Mouse (Mus musculus): ENCODE results near the gene Dnajb14. TPM values are rescaled to one million over a fixed set of nuclear protein-coding genes. Genes with fewer than 3 reads are reported as not detected.

The Dnajb14 gene
- polyA plus RNA-seq, 1 experiment from 2014 or later: 14.0 TPM

DNA sequence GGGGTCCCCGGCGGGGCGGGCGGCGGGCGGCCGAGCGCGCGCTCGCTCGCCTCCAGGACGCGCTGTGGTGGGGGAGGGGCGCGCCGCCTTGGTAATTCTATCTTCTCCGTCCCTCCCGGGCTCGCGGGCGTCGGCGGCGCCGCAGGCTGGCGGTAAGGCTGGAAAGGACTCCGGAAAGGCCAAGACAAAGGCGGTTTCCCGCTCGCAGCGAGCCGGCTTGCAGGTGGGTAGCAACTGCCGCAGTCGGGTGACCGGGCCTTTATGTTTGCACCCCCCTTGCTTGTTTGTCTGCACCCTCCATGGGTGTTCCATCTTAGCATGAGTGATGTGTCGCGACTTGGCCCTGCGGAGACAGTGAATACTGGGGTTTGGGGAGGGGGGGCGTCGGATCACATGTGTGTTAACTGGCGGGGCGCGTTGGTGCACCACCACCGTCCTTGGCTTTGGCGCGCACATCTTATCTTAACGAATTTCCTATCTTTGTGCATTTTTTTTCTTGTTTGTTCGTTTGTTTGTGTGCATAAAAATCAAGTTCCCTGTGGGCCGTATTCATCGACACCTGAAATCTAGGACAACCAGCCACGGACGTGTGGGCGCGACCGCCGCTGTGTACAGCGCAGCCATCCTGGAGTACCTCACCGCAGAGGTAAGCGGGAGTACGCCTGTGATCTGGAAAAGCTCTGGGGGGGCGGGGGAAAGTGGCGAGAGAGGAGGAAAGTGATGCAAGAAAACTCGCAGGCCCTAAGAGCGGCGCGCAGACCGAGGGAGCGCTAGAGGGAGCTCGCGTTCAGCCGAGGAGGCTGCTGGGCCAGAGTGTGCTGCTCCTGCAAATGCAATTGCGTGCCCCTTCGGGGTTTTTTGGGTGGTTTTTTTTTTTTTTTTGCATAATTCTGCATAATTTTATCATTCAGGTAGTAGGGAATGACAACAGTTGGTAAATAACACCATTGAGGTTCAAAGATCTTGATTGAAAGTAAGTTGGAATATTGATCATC lies 2.2 kb upstream of the Dnajb14 start:
- H3K4me3 ChIP-seq (replicated peaks): peak overlapping the region; percentile 86
- H3K9me3 ChIP-seq: no peaks in the 10 kb centered on the region
- under 1% methylated on average over 64 of the region's 74 CpGs for WGBS
- peak; percentile 39 for ATAC-seq
- H3K9ac ChIP-seq: peak overlapping the region; percentile 95
- H3K27me3 ChIP-seq (replicated peaks): no peaks in the 10 kb centered on the region
- H3K36me3 ChIP-seq: no peaks in the 10 kb centered on the region
- peak overlapping the region; percentile 97 for H3K27ac ChIP-seq
- peak overlapping the region; percentile 57 for H3K4me2 ChIP-seq (replicated peaks)
- H3K4me1 ChIP-seq (replicated peaks): peaks cover 7% of the 10 kb centered on the region

DNA sequence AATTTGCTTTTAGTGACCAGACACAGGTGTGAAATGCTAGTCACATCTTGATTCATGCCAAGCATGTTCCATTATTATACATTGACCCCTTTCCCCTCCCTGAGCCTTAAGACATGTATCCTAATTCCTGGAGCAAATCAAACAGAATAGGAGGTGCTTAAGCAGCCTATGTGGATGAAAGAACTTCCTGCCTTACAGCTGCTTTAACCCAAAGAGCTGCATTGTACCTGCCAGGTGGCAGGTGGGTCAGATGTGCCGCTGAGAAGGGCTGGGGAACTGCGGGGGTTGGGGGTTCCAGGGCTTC lies 390 bp upstream of the Dnajb14 start:
- 8% methylated on average over 2 of the region's 2 CpGs for WGBS
- peak overlapping the region; percentile 84 for H3K4me2 ChIP-seq (replicated peaks)
- H3K27me3 ChIP-seq (replicated peaks): no peaks in the 10 kb centered on the region

DNA sequence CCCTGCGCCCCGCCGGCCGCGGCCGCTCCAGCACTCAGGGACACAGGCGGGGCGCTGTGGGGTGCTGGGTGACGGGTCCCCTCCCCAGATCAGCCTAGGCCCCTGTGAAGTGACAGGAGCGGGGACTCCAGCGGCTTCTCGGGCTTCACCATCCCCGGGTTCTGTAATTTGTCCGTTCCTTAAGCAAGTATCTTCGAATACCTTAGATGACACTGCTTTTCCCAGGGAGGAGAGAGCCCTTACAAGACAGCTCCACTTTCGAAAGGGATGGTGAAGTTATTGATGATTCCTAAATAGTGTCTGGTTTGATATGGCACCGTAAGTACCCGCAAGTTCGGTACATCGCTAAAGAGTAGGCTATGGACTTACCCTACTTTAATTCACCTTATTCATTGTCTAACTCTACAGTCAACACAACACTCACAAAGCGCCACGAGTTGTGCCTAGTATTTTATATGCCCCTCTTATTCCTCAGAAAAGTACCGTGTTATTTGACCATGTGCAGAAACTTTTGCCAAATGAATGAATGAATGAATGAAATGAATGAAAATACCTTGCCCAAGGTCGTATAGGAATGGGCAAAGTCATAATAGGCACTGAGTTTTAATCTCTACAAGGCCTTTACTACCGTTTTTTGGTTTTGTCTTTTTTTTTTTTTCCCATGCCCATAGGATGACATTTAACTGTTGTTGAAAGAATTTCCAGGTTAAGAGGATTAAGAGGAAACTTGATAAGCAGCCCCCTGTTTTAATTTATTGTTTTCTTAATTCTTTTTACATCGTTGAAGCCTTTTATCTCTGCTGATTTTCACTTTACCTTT lies 829 bp downstream of the Dnajb14 start:
- Histone ChIP-seq H3K4me3 (replicated peaks) (peak overlapping the region; percentile 91), H3K36me3 (no peaks in the 10 kb centered on the region), H3K4me1 (replicated peaks) (peaks cover 4% of the 10 kb centered on the region), H3K27me3 (replicated peaks) (no peaks in the 10 kb centered on the region), H3K4me2 (replicated peaks) (peak overlapping the region; percentile 84), H3K27ac (peak overlapping the region; percentile 98), H3K9me3 (no peaks in the 10 kb centered on the region), H3K9ac (peak overlapping the region; percentile 98)
- 3% methylated on average over 26 of the region's 26 CpGs for WGBS
- ATAC-seq: peak; percentile 11; the same call in 1 of the 2 replicates

More for the DNA sequence above, 390 bp upstream of the Dnajb14 start:
- Histone ChIP-seq H3K27ac (peak overlapping the region; percentile 98), H3K9me3 (no peaks in the 10 kb centered on the region), H3K4me1 (replicated peaks) (peaks cover 4% of the 10 kb centered on the region), H3K4me3 (replicated peaks) (peak overlapping the region; percentile 91), H3K36me3 (no peaks in the 10 kb centered on the region), H3K9ac (peak overlapping the region; percentile 98)
- ATAC-seq: no peak

DNA sequence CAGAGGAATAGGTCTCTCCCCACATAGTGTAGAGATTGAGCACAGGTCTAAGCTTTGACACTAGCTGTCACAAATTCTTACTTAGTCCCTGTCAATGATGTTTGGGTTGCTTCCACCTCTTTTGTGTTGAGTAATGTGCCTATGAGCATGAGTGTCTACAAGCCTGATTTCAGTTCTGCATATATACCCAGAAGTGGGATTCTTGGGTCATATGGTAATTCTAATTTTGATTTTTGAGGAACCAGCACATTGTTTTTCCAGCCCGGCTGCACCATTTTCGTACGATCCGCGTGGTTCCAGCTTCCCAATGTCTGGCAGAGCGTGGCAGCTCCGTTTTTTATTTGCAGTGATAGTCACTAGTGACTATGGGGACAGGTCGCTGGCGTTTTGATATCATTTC lies 1.9 kb downstream of the Dnajb14 start:
- H3K4me2 ChIP-seq (replicated peaks): no peak overlapping the region
- H3K4me3 ChIP-seq (replicated peaks): no peak overlapping the region
- no peak for ATAC-seq
- H3K27me3 ChIP-seq (replicated peaks): no peaks in the 10 kb centered on the region
- whole genome bisulfite sequencing: 92% methylated on average over 9 of the region's 9 CpGs
- no peak overlapping the region for H3K9ac ChIP-seq
- no peaks in the 10 kb centered on the region for H3K36me3 ChIP-seq
- no peak overlapping the region for H3K27ac ChIP-seq
- peaks cover 4% of the 10 kb centered on the region for H3K4me1 ChIP-seq (replicated peaks)
- H3K9me3 ChIP-seq: no peaks in the 10 kb centered on the region

DNA sequence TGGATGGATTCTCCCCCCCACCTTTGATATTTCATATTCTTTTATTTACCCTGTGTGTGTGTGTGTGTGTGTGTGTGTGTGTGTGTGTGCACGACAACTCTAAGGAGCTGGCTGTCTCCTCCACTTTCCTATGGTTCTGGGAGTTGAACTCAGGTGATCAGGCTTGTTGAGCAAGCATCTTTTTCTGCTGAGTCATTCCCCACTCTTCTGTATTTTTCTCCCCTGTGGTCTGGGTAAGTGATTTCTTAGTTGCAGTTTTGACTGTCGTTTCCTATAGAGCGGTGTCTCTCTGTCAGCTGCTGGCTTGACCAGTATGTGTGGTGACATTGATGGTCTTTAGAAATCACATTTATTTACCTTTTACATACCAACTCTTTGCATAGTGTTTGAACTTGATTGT lies 11.8 kb downstream of the Dnajb14 start:
- WGBS: 66% methylated on average over 3 of the region's 3 CpGs
- H3K4me3 ChIP-seq (replicated peaks): no peak overlapping the region
- no peak overlapping the region for H3K4me2 ChIP-seq (replicated peaks)
- H3K4me1 ChIP-seq (replicated peaks): no peaks in the 10 kb centered on the region
- no peak overlapping the region for H3K27ac ChIP-seq
- H3K36me3 ChIP-seq: no peaks in the 10 kb centered on the region
- H3K27me3 ChIP-seq (replicated peaks): no peaks in the 10 kb centered on the region
- no peak for ATAC-seq
- H3K9ac ChIP-seq: no peak overlapping the region
- no peaks in the 10 kb centered on the region for H3K9me3 ChIP-seq

DNA sequence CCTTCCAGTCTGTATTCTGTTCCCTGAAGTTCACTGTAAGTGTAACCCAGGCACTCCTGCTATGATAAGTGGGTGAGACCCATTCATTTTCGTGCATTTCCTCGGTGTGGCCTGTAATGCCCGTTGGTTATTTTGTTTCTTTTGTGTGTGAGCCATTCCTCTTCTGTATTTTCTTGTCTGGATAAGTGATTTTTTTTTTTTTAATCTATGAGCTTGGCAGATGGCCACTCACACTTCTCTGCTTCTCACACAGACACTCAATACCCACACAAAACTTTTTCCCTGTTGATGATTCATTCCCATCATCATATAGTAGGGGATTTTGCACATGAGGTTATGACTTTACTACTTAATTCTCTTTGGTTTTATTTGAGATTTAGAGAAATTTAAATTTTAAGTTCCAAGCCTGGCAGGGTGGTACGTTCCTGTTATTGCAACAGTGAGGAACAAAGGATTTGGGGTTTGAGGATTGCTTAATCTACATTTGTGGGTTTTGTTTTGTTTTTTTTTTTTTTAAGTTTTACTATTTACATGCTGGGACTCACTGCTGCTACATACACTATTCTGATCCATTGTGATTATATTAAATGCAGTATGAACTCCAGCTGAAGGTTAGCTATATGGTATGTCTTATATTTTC lies 12.8 kb downstream of the Dnajb14 start:
- H3K4me3 ChIP-seq (replicated peaks): no peak overlapping the region
- ATAC-seq: no peak
- WGBS: 78% methylated on average over 4 of the region's 4 CpGs
- H3K9ac ChIP-seq: no peak overlapping the region
- no peaks in the 10 kb centered on the region for H3K27me3 ChIP-seq (replicated peaks)
- H3K27ac ChIP-seq: no peak overlapping the region
- no peaks in the 10 kb centered on the region for H3K9me3 ChIP-seq
- no peaks in the 10 kb centered on the region for H3K4me1 ChIP-seq (replicated peaks)
- no peak overlapping the region for H3K4me2 ChIP-seq (replicated peaks)
- H3K36me3 ChIP-seq: no peaks in the 10 kb centered on the region

DNA sequence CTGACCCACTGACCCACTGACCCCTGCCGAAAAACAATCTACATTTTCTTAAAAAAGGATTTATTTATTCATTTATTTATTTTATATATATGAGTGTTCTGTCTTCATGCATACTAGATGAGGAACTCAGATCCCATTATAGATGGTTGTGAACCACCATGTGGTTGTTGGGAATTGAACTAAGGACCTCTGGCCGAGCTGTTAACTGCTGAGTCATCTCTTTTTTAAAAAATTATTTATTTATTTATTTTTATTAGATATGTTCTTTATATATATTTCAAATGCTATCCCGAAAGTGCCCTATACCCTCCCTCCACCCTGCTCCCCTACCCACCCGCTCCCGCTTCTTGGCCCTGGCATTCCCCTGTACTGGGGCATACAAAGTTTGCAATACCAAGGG lies 13.6 kb downstream of the Dnajb14 start:
- Histone ChIP-seq H3K9ac (no peak overlapping the region), H3K4me2 (replicated peaks) (no peak overlapping the region), H3K36me3 (no peaks in the 10 kb centered on the region), H3K27me3 (replicated peaks) (no peaks in the 10 kb centered on the region), H3K4me3 (replicated peaks) (no peak overlapping the region), H3K4me1 (replicated peaks) (no peaks in the 10 kb centered on the region), H3K27ac (no peak overlapping the region), H3K9me3 (no peaks in the 10 kb centered on the region)
- ATAC-seq: no peak
- WGBS: 90% methylated on average over 5 of the region's 5 CpGs

DNA sequence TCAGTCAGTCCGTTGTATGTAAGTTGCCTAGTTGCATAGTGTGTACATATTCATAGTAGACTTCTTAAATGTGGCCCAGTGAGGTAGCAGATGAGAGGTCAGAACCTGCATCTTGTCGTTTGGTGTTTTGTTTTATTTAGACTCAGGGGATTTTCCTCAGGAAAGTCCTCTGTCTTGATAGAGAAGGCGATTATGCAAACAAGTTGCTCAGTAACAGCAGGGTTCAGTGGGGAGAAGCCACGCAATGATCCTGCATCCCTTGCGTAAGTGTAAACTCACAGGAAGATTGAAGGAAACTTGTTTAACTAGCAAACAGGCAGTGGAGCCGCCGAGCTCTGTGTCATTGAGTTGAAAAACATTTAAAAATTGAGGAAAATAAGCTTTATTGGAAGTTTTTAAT lies 20.5 kb downstream of the Dnajb14 start:
- Histone ChIP-seq H3K4me3 (replicated peaks) (no peak overlapping the region), H3K9ac (no peak overlapping the region), H3K4me1 (replicated peaks) (no peaks in the 10 kb centered on the region), H3K9me3 (no peaks in the 10 kb centered on the region), H3K27ac (no peak overlapping the region), H3K27me3 (replicated peaks) (no peaks in the 10 kb centered on the region), H3K36me3 (peaks cover 8% of the 10 kb centered on the region; the same call in 1 of the 2 replicates), H3K4me2 (replicated peaks) (no peak overlapping the region)
- ATAC-seq: no peak
- WGBS: 77% methylated on average over 7 of the region's 7 CpGs

DNA sequence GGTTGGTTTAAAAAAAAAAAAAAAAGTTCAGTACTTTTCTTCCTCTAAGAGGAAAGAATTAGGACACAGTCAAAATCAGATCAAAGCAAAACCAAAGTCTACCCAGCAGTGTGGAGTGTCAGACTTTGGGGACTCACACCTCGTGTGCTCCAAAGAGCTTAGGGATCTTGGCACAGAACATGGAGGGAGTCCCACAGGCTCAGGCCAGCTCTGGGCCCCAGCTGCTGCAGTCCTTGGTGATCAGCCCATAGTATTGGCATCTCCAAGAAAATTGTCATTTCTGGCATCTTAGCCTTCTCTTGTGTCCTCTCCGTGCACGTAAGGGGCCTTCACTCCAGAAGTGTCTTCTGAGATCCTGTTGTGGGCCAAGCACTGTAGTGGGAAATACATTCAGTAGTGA lies 23.6 kb downstream of the Dnajb14 start:
- no peaks in the 10 kb centered on the region for H3K27me3 ChIP-seq (replicated peaks)
- WGBS: 84% methylated on average over 3 of the region's 3 CpGs
- no peaks in the 10 kb centered on the region for H3K9me3 ChIP-seq
- H3K4me2 ChIP-seq (replicated peaks): no peak overlapping the region
- no peak overlapping the region for H3K9ac ChIP-seq
- H3K4me1 ChIP-seq (replicated peaks): no peaks in the 10 kb centered on the region
- no peak overlapping the region for H3K27ac ChIP-seq
- peaks cover 8% of the 10 kb centered on the region; the same call in 1 of the 2 replicates for H3K36me3 ChIP-seq
- no peak for ATAC-seq
- no peak overlapping the region for H3K4me3 ChIP-seq (replicated peaks)

DNA sequence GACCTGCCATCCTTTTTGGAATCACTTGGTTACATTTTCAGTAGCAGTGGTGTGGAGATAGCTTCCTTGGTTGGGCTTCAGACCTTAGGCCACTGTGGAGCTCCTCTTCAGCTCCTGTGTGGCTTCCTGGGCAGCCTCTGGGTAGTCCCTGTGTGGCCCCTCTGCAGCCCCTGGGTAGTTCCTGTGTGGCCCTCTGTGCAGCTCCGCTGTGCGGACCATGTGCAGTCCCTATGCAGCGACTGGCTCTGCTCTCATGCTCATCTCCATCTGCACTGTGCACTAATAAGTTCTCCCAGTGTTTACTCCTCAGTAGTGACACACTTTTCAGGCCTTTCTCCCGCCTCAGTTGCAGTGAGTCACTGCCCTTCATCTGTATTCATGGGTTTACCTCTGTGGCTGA lies 24.6 kb downstream of the Dnajb14 start:
- 94% methylated on average over 4 of the region's 4 CpGs for WGBS

DNA sequence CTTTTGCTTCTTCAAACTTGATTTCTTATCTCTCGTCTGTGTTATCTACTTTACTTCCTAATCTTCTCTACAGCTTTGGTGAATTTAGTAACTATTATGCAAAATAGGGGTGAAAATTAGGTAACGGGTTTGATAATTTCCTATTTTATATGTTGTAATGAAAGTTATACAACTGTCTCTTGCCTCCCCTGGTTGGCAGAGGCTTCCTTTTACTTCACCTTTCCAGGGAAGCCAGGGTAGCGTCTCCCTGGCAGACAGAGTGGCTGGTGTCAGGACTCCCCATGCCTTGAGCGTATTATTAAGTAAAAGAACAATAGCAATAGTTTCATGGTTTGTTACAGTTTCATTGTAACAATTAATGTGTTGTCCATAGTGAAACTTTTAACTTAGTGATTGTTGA lies 26.3 kb downstream of the Dnajb14 start:
- Histone ChIP-seq H3K4me1 (replicated peaks) (no peaks in the 10 kb centered on the region), H3K36me3 (peaks cover 9% of the 10 kb centered on the region; the same call in 1 of the 2 replicates), H3K27me3 (replicated peaks) (no peaks in the 10 kb centered on the region), H3K4me2 (replicated peaks) (no peak overlapping the region), H3K4me3 (replicated peaks) (no peak overlapping the region), H3K9me3 (no peaks in the 10 kb centered on the region), H3K9ac (no peak overlapping the region), H3K27ac (no peak overlapping the region)
- ATAC-seq: no peak
- WGBS: 90% methylated on average over 4 of the region's 4 CpGs

More for the DNA sequence above, 24.6 kb downstream of the Dnajb14 start:
- Histone ChIP-seq H3K9ac (no peak overlapping the region), H3K4me1 (replicated peaks) (no peaks in the 10 kb centered on the region), H3K36me3 (peaks cover 8% of the 10 kb centered on the region; the same call in 1 of the 2 replicates), H3K4me3 (replicated peaks) (no peak overlapping the region), H3K27ac (no peak overlapping the region), H3K4me2 (replicated peaks) (no peak overlapping the region), H3K9me3 (no peaks in the 10 kb centered on the region), H3K27me3 (replicated peaks) (no peaks in the 10 kb centered on the region)
- ATAC-seq: no peak

DNA sequence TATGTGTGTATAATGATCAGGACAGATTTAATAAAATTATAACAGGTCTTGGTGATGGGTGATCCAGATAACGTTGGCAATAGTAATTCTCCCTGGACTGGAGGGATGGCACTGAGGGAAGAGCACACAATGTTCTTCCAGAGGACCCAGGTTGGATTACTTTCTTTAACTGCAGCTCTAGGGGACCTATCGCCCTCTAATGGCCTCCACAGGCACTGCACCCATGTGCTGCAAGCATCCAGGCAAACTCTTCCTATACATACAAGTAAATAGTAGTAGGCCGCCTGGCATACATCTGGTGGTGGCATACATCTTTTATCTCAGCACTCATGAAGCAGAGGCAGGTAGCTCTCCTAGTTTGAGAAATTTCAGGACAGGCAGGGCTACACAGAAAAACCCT lies 27.7 kb downstream of the Dnajb14 start:
- Histone ChIP-seq H3K27ac (no peak overlapping the region), H3K36me3 (peaks cover 2% of the 10 kb centered on the region; the same call in 1 of the 2 replicates), H3K9me3 (no peaks in the 10 kb centered on the region), H3K9ac (no peak overlapping the region), H3K27me3 (replicated peaks) (no peaks in the 10 kb centered on the region), H3K4me2 (replicated peaks) (no peak overlapping the region), H3K4me3 (replicated peaks) (no peak overlapping the region), H3K4me1 (replicated peaks) (no peaks in the 10 kb centered on the region)
- ATAC-seq: no peak
- WGBS: 89% methylated on average over 3 of the region's 3 CpGs
